Mouse (Mus musculus) spleen, adult 2 months (tissue): ENCODE results near the gene Wscd2. TPM values are rescaled to one million over a fixed set of nuclear protein-coding genes. Genes with fewer than 3 reads are reported as not detected.

ENCODE experiments used
- DNase-seq, 2 experiments: peaks; one replicate each; pipeline versions ENCODE4 v3.0.0 to v3.0.0-alpha.2; 2012 to 2021; ENCODE audit warnings: low spot score in 2 of 2, low read depth in 1 of 2
- H3K27ac ChIP-seq: fragments of 200-500 bp; 2 replicates; pipeline ENCODE4 v1.5.1; 2012; ENCODE audit warnings: low read length, inconsistent platforms; ENCODE audit not compliant: insufficient read depth
- H3K27me3 ChIP-seq: fragments of 200-500 bp; 2 replicates; pipeline ENCODE4 v1.6.1; 2012; ENCODE audit warnings: mild to moderate bottlenecking, moderate library complexity, low read length, inconsistent platforms; ENCODE audit not compliant: control insufficient read depth, insufficient read depth
- H3K36me3 ChIP-seq: fragments of 200-500 bp; 2 replicates; pipeline ENCODE4 v1.6.1; 2012; ENCODE audit warnings: mild to moderate bottlenecking, low read length, inconsistent platforms; ENCODE audit not compliant: control insufficient read depth, insufficient read depth
- H3K4me1 ChIP-seq: fragments of 200-500 bp; 2 replicates; pipeline ENCODE4 v1.6.1; 2011; ENCODE audit warnings: inconsistent platforms; ENCODE audit not compliant: control insufficient read depth, insufficient read depth, insufficient read length
- H3K4me3 ChIP-seq: fragments of 200-500 bp; 2 replicates; pipeline ENCODE4 v1.5.1; 2011; ENCODE audit warnings: mild to moderate bottlenecking, inconsistent platforms; ENCODE audit not compliant: insufficient read depth, insufficient read length; ENCODE audit errors: extremely low read depth
- CTCF ChIP-seq: fragments of 200-500 bp; IDR thresholded peaks from 2 replicates; pipeline ENCODE4 v1.5.1; 2011; ENCODE audit warnings: mild to moderate bottlenecking, inconsistent platforms; ENCODE audit not compliant: insufficient read depth, insufficient read length, insufficient replicate concordance; ENCODE audit errors: extremely low read depth
- POLR2A ChIP-seq: fragments of 200-500 bp; IDR thresholded peaks from 2 replicates; pipeline ENCODE4 v1.6.1; 2011; ENCODE audit warnings: low read depth, low read length, inconsistent platforms
- WGBS: fragments of 180-500 bp; shearing (Covaris S2); methylation state at CpG from one replicate; pipeline ENCODE4 v1.1.7; 2018; 5-methylcytosine and 5-hydroxymethylcytosine counted together
- polyA plus RNA-seq: library from polyadenylated mRNA; depleted of rRNA; stranded (reverse); fragments of >200 nt; gene quantifications from 2 replicates; pipeline ENCODE4 v1.2.3, GENCODE M21; 2012

Gene Wscd2
- polyA plus RNA-seq, 1 experiment: 1.2 TPM

DNA sequence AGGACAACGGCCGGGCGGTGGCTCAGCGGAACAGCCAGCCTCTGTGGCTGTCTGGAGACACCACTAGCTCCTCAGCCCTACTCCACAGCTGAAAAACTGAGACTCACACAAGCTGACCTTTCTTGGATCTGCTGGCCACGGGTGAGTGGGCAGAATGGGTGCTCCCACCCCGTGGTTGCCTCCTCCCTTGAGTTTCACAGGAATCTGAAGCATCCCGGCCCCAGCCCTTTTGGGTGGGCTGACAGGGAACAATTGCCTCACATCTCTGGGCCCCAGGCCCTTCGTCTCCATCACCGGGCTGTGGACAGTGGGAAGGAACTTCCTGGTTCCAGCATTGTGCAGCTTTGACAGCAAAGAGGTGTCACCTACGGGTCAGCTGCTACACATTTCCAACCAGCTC is 140.0 kb downstream of the Wscd2 start:
- peaks cover 10% of the 10 kb centered on the region; the same call in 1 of the 2 replicates for H3K4me1 ChIP-seq
- H3K4me3 ChIP-seq: no peak overlapping the region
- 79% methylated on average over 10 of the region's 10 CpGs for WGBS
- TF ChIP-seq POLR2A (no peak), CTCF (no peak)
- no peaks in the 10 kb centered on the region for H3K27me3 ChIP-seq
- no peaks in the 10 kb centered on the region for H3K36me3 ChIP-seq
- no peak overlapping the region for H3K27ac ChIP-seq
- DNase-seq: no peak

- DNase-seq: no peak
- peaks cover 12% of the 10 kb centered on the region; the same call in 1 of the 2 replicates for H3K4me1 ChIP-seq
- no peak overlapping the region for H3K27ac ChIP-seq
- no peaks in the 10 kb centered on the region for H3K36me3 ChIP-seq
- 77% methylated on average over 9 of the region's 9 CpGs for whole genome bisulfite sequencing
- no peak overlapping the region for H3K4me3 ChIP-seq
- H3K27me3 ChIP-seq: no peaks in the 10 kb centered on the region
- no peak for TF ChIP-seq CTCF
Observed at GRCm38 (mm10) chr5:113633037-113633714, 143.0 kb downstream of the Wscd2 start.

DNA sequence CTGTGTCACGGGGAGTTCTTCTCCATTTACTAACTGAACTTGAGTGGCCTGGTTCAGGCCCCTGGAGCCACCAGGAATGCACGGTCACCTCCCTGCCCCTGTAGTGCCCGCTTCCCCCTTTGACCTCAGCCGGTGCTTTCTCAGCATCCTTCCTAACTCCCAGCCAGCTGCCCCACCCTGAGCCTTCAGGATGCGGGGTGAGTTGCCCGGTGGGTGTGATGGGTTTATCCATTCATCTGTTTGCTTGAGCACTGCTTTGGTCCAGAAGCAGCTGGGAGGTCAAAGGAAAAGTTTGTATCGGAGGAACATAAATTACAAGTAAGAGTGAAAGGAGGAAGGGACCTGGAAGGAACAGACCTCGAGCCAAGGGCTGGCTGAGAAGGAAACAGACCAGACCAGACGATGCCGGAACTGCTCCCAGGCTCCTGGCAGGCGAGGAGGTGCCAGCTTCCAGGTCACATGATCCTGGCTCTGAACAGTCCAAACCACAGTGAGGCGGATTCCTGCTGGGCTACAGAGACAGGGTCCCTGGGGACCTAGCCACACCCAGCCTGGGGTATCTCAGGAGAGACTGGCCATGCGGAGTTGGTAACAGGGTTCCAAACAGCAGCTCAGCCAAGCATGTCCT is 144.0 kb downstream of the Wscd2 start:
- 32% methylated on average over 13 of the region's 13 CpGs for WGBS
- no peaks in the 10 kb centered on the region for H3K27me3 ChIP-seq
- peaks cover 12% of the 10 kb centered on the region; the same call in 1 of the 2 replicates for H3K4me1 ChIP-seq
- TF ChIP-seq POLR2A (no peak), CTCF (no peak)
- H3K27ac ChIP-seq: no peak overlapping the region
- H3K4me3 ChIP-seq: no peak overlapping the region
- no peak for DNase-seq
- no peaks in the 10 kb centered on the region for H3K36me3 ChIP-seq

DNA sequence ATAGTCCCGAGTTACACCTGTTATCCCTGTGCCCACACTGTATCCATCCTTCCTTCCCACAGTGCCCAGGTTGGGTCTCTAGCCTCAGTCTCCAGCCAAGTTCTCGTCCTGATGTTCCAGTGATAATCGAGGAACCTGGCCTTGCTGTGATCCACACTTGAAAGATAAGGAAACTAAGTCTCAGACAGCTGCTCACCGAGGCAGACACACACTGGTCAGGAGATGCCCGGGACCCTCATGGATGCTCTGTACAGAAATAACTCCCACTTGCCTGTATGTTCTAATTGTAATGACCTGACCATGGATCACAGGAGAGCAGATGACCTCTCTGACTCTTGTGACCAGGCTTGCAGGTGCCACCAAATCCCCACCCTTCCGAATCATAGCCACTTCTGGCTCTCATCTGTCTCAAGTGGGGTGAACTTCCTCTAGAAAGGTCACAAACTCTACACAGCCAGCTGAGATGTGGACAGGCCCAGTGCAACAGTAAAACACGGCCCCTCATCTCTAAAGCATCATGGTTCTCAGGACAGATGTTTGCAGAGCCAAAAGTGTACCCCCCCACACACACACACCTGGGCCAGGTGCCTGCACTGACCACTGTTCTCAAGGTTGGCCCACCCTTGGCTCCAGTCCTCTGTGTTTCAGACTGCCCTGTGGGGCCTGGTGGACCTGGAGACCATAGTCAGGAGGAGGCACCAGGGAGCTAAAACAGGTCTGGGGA is 144.9 kb downstream of the Wscd2 start:
- Histone ChIP-seq H3K36me3 (no peaks in the 10 kb centered on the region), H3K27ac (no peak overlapping the region), H3K4me1 (peaks cover 12% of the 10 kb centered on the region; the same call in 1 of the 2 replicates), H3K4me3 (no peak overlapping the region), H3K27me3 (no peaks in the 10 kb centered on the region)
- no peak for DNase-seq
- WGBS: 63% methylated on average over 7 of the region's 7 CpGs
- TF ChIP-seq CTCF: no peak

GRCm38 (mm10) chr5:113635861-113636565 is 145.9 kb downstream of the Wscd2 start:
- no peaks in the 10 kb centered on the region for H3K27me3 ChIP-seq
- TF ChIP-seq POLR2A (no peak), CTCF (no peak)
- H3K36me3 ChIP-seq: no peaks in the 10 kb centered on the region
- no peak overlapping the region for H3K27ac ChIP-seq
- DNase-seq: no peak
- H3K4me1 ChIP-seq: peaks cover 12% of the 10 kb centered on the region; the same call in 1 of the 2 replicates
- WGBS: 67% methylated on average over 15 of the region's 15 CpGs
- no peak overlapping the region for H3K4me3 ChIP-seq

DNA sequence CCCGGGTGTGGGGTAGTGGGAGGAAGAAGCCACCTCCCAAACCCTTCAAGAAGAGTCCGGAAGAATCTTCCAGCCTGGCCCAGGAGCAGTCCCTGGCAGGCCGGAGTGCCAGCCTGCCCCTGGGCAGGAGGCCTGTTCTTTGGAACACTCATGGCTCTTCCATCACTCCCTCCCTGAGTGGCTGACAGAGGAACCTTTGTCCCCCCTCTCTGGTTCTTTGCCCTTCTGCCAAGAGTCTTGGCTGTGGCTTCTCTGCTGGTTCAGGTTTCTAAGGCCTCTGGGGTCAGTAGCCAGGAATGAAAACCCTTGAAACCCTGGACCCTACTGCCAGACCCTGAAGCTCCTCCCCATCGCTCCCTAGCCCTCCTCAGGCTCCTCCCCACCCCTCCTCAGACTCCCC is 147.5 kb downstream of the Wscd2 start:
- H3K27me3 ChIP-seq: no peaks in the 10 kb centered on the region
- no peak overlapping the region for H3K4me3 ChIP-seq
- no peaks in the 10 kb centered on the region for H3K36me3 ChIP-seq
- peaks cover 12% of the 10 kb centered on the region; the same call in 1 of the 2 replicates for H3K4me1 ChIP-seq
- no peak for DNase-seq
- H3K27ac ChIP-seq: no peak overlapping the region
- TF ChIP-seq POLR2A (no peak), CTCF (no peak)
- WGBS: 74% methylated on average over 4 of the region's 4 CpGs
